Mouse (Mus musculus) midbrain, embryonic 15.5 days (tissue): ENCODE results near the gene Hemk1. TPM values are rescaled to one million over a fixed set of nuclear protein-coding genes. Genes with fewer than 3 reads are reported as not detected.
A peak's percentile ranks its signal among the peaks of the same experiment; 100 is the strongest.

Experiments used
- ATAC-seq: fragments of 200-750 bp; cut with Nextera tagmentation; replicated peaks from 2 replicates; pipeline ENCODE4 v1.8.0; 2017; ENCODE audit warnings: moderate TSS enrichment
- H3K27ac ChIP-seq: fragments of 300-500 bp; sonication (generic); 2 replicates; pipeline ENCODE4 v1.5.1; 2015; ENCODE audit warnings: mild to moderate bottlenecking, inconsistent platforms
- H3K27me3 ChIP-seq: fragments of 300-500 bp; sonication (generic); replicated peaks from 2 replicates; pipeline ENCODE4 v1.6.1; 2015; ENCODE audit warnings: inconsistent platforms
- H3K36me3 ChIP-seq: fragments of 300-500 bp; sonication (generic); replicated peaks from 2 replicates; pipeline ENCODE4 v1.6.1; 2015; ENCODE audit warnings: inconsistent platforms
- H3K4me1 ChIP-seq: fragments of 300-500 bp; sonication (generic); 2 replicates; pipeline ENCODE4 v1.6.1; 2015; ENCODE audit warnings: inconsistent platforms
- H3K4me2 ChIP-seq: fragments of 300-500 bp; sonication (generic); 2 replicates; pipeline ENCODE4 v1.6.1; 2015; ENCODE audit warnings: inconsistent platforms, mild to moderate bottlenecking, moderate library complexity
- H3K4me3 ChIP-seq: fragments of 300-500 bp; sonication (generic); 2 replicates; pipeline ENCODE4 v1.5.1; 2015; ENCODE audit warnings: mild to moderate bottlenecking, inconsistent platforms
- H3K9ac ChIP-seq: fragments of 300-500 bp; sonication (generic); 2 replicates; pipeline ENCODE4 v1.6.1; 2015; ENCODE audit warnings: mild to moderate bottlenecking, inconsistent platforms
- H3K9me3 ChIP-seq: fragments of 300-500 bp; sonication (generic); 2 replicates; pipeline ENCODE4 v1.6.1; 2016; ENCODE audit warnings: inconsistent platforms
- WGBS: fragments of 180-500 bp; shearing (Covaris S2); methylation state at CpG from one replicate; pipeline ENCODE4 v1.1.7; 2015; ENCODE audit warnings: mixed read lengths; 5-methylcytosine and 5-hydroxymethylcytosine counted together
- polyA plus RNA-seq: library from polyadenylated mRNA; unstranded; fragments of >200 nt; fragmentation: Nextera tagmentation; extraction: Ambion mirVana; gene quantifications from 2 replicates; pipeline ENCODE4 v1.2.1, GENCODE M21; 2015

Hemk1 gene
- polyA plus RNA-seq, 1 experiment from 2014 or later, result 20.1 TPM

DNA sequence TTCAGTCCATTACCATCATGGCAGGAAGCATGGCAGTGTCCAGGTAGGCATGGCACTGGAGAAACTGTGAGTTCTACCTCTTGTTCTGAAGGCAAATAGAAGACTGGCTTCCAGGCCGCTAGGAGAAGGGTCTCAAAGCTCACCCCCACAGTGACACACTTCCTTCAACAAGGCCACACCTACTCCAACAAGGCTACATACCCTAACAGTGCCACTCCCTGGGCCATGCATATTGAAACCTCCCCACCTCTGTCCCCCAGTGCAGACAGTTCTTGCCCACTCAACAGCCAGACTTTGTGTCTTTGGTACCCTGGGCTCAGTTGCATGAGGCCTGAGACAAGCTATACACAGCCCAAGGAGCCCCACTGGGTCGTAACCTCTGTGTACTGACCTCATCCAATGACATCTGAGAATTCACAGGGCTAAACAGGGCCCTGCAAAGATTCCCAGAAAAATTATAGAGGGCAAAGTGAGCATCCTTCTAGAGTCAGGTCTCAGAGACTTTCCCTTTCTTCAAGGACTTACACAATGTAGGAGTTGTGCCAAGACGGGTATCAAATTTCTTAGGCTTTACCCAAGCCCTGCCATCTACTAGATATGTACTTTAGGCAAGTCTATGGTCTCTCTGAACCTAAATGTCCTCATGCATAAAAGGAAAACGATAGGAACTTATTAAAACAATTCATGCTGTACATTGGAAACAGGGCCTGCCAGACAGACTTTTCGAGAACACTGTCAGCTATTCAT, 56.7 kb downstream of the Hemk1 start:
- no peak overlapping the region for H3K4me2 ChIP-seq
- 90% methylated on average over 5 of the region's 5 CpGs for WGBS
- H3K4me3 ChIP-seq, result no peak overlapping the region
- H3K9ac ChIP-seq, result no peak overlapping the region
- no peaks in the 10 kb centered on the region for H3K36me3 ChIP-seq
- H3K4me1 ChIP-seq, result peaks cover 19% of the 10 kb centered on the region; the same call in 1 of the 2 replicates
- ATAC-seq, result no peak
- no peaks in the 10 kb centered on the region for H3K9me3 ChIP-seq
- no peaks in the 10 kb centered on the region for H3K27me3 ChIP-seq
- no peak overlapping the region for H3K27ac ChIP-seq

DNA sequence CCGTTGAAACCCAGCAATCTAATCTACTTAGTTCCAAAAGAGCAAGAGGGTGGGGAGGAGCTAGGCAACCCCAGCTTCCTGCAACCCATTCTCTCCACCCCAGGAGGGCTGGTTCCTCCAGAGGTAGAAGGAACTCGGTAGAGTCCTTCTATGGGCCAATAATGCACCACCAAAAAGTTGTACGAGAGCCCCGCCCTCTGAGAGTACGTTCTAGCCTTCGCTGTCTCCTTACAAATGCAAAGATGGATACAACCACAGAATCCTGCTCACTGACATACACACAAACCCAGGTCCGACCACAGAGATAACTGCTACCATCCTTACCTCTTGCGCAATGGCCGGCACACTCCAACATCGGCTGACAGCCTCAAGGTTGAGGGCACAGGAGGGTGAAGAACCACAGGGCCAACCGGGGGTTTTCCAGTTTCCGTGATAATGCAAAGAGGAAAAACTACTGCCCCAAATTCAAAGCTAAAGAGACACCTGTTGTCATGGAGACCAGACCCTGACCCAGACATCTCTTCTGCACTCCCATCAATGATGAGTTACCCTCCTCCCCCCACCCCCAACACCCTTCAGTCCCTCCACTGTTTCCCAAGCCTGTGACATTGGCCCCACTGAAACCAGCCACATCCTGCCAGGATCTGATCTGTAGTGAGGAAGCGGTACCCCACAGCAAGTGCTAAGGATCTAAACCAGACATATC, 57.7 kb downstream of the Hemk1 start:
- no peak for ATAC-seq

DNA sequence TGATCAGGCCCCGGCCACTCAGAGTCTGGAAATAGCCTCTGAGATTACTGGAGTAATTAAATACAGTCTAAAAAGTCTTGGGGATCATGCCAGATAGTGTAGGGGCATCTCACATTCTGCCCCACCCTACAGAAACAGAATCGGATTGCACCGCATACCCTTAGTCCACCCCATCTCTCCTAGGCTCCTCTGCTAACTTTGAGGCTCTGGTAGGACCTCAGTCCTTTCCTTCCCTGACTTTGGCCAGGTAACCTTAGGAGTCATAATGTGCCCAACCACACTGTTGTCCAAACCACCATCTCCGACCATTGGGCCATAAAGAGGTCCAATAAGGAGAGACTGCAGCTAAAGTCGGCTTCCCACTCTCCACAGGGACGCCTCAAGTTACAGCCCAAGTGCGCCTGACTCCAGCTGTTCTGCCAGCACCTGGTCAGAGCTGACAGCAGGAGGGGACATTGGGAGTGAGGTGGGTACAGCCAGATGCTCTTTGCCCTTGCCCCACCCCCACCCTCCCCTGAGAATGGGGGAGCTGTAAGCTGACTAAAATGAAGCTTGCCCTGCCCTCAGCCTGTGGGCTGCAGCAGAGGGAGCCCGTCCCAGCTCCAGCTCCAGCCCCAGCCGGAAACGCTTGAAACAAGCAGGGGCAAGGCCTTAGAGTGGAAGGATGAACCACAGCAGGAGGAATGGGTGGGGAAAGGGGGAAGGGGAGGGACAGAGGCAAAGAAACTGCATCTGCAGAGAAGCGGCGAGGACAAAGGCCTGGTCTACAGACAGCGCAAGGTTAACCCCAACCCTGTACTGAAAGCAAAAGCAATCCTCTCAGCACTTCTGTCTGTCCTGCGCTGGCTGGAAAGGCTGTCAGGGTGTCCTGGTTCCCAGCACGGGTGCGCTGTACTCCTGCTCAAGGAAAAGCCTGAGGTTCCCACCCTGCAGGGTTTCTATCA, 58.5 kb downstream of the Hemk1 start:
- H3K4me3 ChIP-seq, result no peak overlapping the region
- no peak overlapping the region for H3K27ac ChIP-seq
- H3K9me3 ChIP-seq, result no peaks in the 10 kb centered on the region
- no peak overlapping the region for H3K9ac ChIP-seq
- no peaks in the 10 kb centered on the region for H3K36me3 ChIP-seq
- H3K27me3 ChIP-seq, result no peaks in the 10 kb centered on the region
- peaks cover 19% of the 10 kb centered on the region; the same call in 1 of the 2 replicates for H3K4me1 ChIP-seq
- WGBS, result 27% methylated on average over 16 of the region's 16 CpGs
- ATAC-seq, result no peak
- 0 out of 2 replicates have a peak overlapping the region, but pooled peaks have one; percentile 2 for H3K4me2 ChIP-seq

More for the DNA sequence above, 57.7 kb downstream of the Hemk1 start:
- Histone ChIP-seq H3K27me3 (no peaks in the 10 kb centered on the region), H3K4me2 (0 out of 2 replicates have a peak overlapping the region, but pooled peaks have one; percentile 2), H3K9me3 (no peaks in the 10 kb centered on the region), H3K27ac (no peak overlapping the region), H3K4me3 (no peak overlapping the region), H3K9ac (no peak overlapping the region), H3K36me3 (no peaks in the 10 kb centered on the region), H3K4me1 (peaks cover 19% of the 10 kb centered on the region; the same call in 1 of the 2 replicates)
- 47% methylated on average over 13 of the region's 13 CpGs for WGBS

DNA sequence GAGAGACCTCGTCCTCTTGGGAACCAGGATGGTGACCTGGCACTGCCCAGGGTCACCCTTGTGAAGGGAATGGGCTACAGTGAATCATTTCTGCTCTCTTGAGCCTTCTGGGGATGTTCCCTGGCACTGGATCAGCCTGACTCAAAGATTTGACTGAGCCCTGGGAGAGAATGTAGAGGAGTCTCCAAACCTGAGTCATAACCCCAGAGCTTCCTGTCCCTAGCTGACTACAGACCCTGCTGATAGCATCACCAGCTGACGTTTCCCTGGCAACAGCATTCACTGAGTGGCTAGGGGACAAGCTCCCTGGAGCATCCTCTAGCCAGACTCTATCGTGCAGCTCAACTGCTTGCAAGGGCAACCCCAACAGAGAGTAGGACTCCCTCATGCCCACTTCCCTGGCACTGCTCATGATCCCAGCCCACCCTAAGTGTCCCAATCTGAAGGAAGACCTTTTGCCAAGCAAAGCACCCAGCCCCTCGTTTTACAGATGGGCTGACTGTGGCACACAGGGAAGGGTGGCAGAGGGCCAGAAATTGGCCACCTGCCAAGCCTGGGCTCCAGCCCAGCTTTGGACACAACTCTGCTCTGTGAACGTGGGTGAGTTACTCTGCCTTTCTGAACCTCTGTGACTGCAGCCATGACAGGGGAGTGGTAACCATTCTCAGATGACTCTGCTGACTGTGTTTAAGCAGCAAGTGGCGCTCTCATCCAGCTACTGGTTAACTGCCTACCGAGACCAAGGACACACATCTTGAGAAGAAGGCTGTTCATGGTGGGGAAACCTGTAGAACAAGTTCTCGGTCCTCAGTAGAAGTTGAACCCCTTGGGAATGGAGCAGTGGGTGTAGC, 59.4 kb downstream of the Hemk1 start:
- no peaks in the 10 kb centered on the region for H3K9me3 ChIP-seq
- H3K36me3 ChIP-seq, result no peaks in the 10 kb centered on the region
- H3K27ac ChIP-seq, result no peak overlapping the region
- H3K4me2 ChIP-seq, result no peak overlapping the region
- peaks cover 19% of the 10 kb centered on the region; the same call in 1 of the 2 replicates for H3K4me1 ChIP-seq
- H3K9ac ChIP-seq, result no peak overlapping the region
- H3K4me3 ChIP-seq, result no peak overlapping the region
- WGBS, result 51% methylated on average over 8 of the region's 8 CpGs
- 0 out of 2 replicates have a peak, but pooled peaks have one; percentile 33 for ATAC-seq
- H3K27me3 ChIP-seq, result no peaks in the 10 kb centered on the region

DNA sequence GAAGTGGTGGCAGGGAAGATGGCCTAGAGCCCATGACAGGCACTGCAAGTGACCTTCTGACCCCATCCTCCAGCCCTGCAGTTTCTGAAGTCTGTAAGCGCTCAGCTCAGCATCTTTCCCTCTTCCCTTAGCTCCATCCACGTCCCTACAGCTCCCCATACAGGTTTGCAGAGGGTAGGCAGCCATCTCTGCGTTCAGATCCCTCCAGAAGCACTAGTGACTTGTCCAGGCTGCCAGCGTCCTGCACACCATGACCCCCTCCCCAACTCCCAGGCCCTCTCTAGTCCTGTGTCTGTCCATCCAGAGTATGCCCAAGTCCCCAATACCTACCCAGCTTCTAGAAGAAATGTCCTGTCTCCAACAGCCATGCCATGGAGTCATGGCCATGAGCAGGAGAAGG, 60.0 kb downstream of the Hemk1 start:
- 45% methylated on average over 4 of the region's 4 CpGs for WGBS
- Histone ChIP-seq H3K4me1 (peaks cover 19% of the 10 kb centered on the region; the same call in 1 of the 2 replicates), H3K4me3 (no peak overlapping the region), H3K36me3 (no peaks in the 10 kb centered on the region), H3K27me3 (no peaks in the 10 kb centered on the region), H3K9ac (no peak overlapping the region), H3K9me3 (no peaks in the 10 kb centered on the region), H3K27ac (no peak overlapping the region), H3K4me2 (no peak overlapping the region)
- no peak for ATAC-seq

DNA sequence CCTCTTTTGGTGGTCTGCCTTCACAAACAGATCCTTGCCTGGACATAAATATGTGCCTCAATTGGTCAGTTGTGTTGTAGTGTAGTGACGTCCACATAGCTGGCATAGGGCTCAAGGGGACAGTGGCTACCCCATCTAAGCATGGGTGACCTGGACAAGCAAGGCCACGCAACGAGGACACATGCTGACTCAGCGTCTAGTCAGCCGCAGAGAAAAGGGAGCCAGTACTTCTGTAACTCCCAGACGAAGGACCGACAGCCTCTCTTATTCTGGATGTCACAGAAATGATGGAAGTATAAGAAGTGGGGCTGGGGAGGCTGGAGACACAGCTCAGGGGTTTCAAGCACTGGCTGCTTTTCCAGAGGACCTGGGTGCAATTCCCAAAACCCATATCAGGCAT, 60.5 kb downstream of the Hemk1 start:
- Histone ChIP-seq H3K4me1 (peaks cover 19% of the 10 kb centered on the region; the same call in 1 of the 2 replicates), H3K9me3 (no peaks in the 10 kb centered on the region), H3K4me2 (no peak overlapping the region), H3K9ac (no peak overlapping the region), H3K27me3 (no peaks in the 10 kb centered on the region), H3K27ac (no peak overlapping the region), H3K4me3 (no peak overlapping the region), H3K36me3 (no peaks in the 10 kb centered on the region)
- 88% methylated on average over 7 of the region's 7 CpGs for WGBS
- ATAC-seq, result no peak

Other genes with a start within 250 kb of the Hemk1 start
- gene Dock3, start 106.4 kb downstream of the Hemk1 start, polyA plus RNA-seq, result 23.4 and 24.4 TPM in 2 replicates
- 2.2 TPM in 2 replicates for gene Mapkapk3, start 48.5 kb downstream of the Hemk1 start, polyA plus RNA-seq
- gene Cish, start 42.3 kb downstream of the Hemk1 start, polyA plus RNA-seq, result 7.2 and 7.4 TPM in 2 replicates
- 9.7 TPM in 2 replicates for gene 6430571L13Rik, start 2.3 kb upstream of the Hemk1 start, polyA plus RNA-seq
- gene Cacna2d2, start 61.3 kb upstream of the Hemk1 start, polyA plus RNA-seq, result 10.2 and 10.3 TPM in 2 replicates
- 48.0 and 50.5 TPM in 2 replicates for gene Tmem115, start 195.6 kb upstream of the Hemk1 start, polyA plus RNA-seq
- gene Cyb561d2, start 203.8 kb upstream of the Hemk1 start, polyA plus RNA-seq, result 45.1 and 45.7 TPM in 2 replicates
- gene Nprl2, start 203.9 kb upstream of the Hemk1 start, polyA plus RNA-seq, result 78.4 and 81.6 TPM in 2 replicates
- 4.6 TPM in 2 replicates for gene Zmynd10, start 208.9 kb upstream of the Hemk1 start, polyA plus RNA-seq
- gene Rassf1, start 213.2 kb upstream of the Hemk1 start, polyA plus RNA-seq, result 44.4 and 45.3 TPM in 2 replicates
- 123 and 125 TPM in 2 replicates for gene Tusc2, start 224.9 kb upstream of the Hemk1 start, polyA plus RNA-seq
- 82.9 and 88.7 TPM in 2 replicates for gene Hyal2, start 229.6 kb upstream of the Hemk1 start, polyA plus RNA-seq
- 7.9 and 9.5 TPM in 2 replicates for gene Hyal1, start 238.6 kb upstream of the Hemk1 start, polyA plus RNA-seq
- gene Naa80, start 240.5 kb upstream of the Hemk1 start, polyA plus RNA-seq, result 21.4 and 23.1 TPM in 2 replicates
- gene Hyal3, start 242.5 kb upstream of the Hemk1 start, polyA plus RNA-seq, result 1.8 TPM in 2 replicates
- 14.5 and 16.9 TPM in 2 replicates for gene Ifrd2, start 249.3 kb upstream of the Hemk1 start, polyA plus RNA-seq